Mouse (Mus musculus) midbrain, postnatal 0 days (tissue): Measurements from ENCODE around the gene Ptprt. TPM values are rescaled to one million over a fixed set of nuclear protein-coding genes. Genes with fewer than 3 reads are reported as not detected.
A peak's percentile ranks its signal among the peaks of the same experiment; 100 is the strongest.

Experiments
- ATAC-seq: fragments of 200-750 bp; cut with Nextera tagmentation; 2 replicates; pipeline ENCODE4 v1.8.0; 2017; ENCODE audit warnings: moderate number of reproducible peaks, mild to moderate bottlenecking, moderate TSS enrichment, moderate library complexity; ENCODE audit not compliant: low FRiP score
- DNase-seq: peaks from one replicate; pipeline ENCODE4 v3.0.0-alpha.2; 2015; ENCODE audit warnings: low spot score
- H3K27ac ChIP-seq: fragments of 300-500 bp; sonication (generic); 2 replicates; pipeline ENCODE4 v1.5.1; 2014; ENCODE audit warnings: low read depth, mild to moderate bottlenecking, low read length, mixed read lengths
- H3K27me3 ChIP-seq: fragments of 300-500 bp; sonication (generic); 2 replicates; pipeline ENCODE4 v1.6.1; 2014; ENCODE audit warnings: low read length, control low read depth, mixed read lengths; ENCODE audit not compliant: insufficient read depth
- H3K36me3 ChIP-seq: fragments of 300-500 bp; sonication (generic); 2 replicates; pipeline ENCODE4 v1.6.1; 2014; ENCODE audit warnings: low read length, control low read depth, mixed read lengths; ENCODE audit not compliant: insufficient read depth
- H3K4me1 ChIP-seq: fragments of 300-500 bp; sonication (generic); 2 replicates; pipeline ENCODE4 v1.6.1; 2014; ENCODE audit warnings: mild to moderate bottlenecking, control low read depth, antibody characterized with exemption, low read length, mixed read lengths; ENCODE audit not compliant: insufficient read depth
- H3K4me2 ChIP-seq: fragments of 300-500 bp; sonication (generic); 2 replicates; pipeline ENCODE4 v1.6.1; 2014; ENCODE audit warnings: low read depth, mild to moderate bottlenecking, low read length, mixed read lengths; ENCODE audit not compliant: poor library complexity, severe bottlenecking
- H3K4me3 ChIP-seq: fragments of 300-500 bp; sonication (generic); 2 replicates; pipeline ENCODE4 v1.5.1; 2014; ENCODE audit warnings: low read depth, mild to moderate bottlenecking, low read length, moderate library complexity
- H3K9ac ChIP-seq: fragments of 300-500 bp; sonication (generic); replicated peaks from 2 replicates; pipeline ENCODE4 v1.6.1; 2014; ENCODE audit warnings: mild to moderate bottlenecking, low read length, moderate library complexity, mixed read lengths; ENCODE audit not compliant: poor library complexity, severe bottlenecking
- H3K9me3 ChIP-seq: fragments of 300-500 bp; sonication (generic); 2 replicates; pipeline ENCODE4 v1.6.1; 2016; ENCODE audit warnings: low read length, control low read depth
- CTCF ChIP-seq: IDR thresholded peaks from 2 replicates; pipeline ENCODE4 v1.5.1; 2016; ENCODE audit warnings: antibody characterized with exemption, mild to moderate bottlenecking
- WGBS: fragments of 180-500 bp; shearing (Covaris S2); extraction: QIAGEN DNeasy Blood & Tissue Kit; methylation state at CpG from one replicate; pipeline ENCODE4 v1.1.7; 2014; 5-methylcytosine and 5-hydroxymethylcytosine counted together
- polyA plus RNA-seq: library from polyadenylated mRNA; unstranded; fragments of >200 nt; fragmentation: Nextera tagmentation; extraction: Ambion mirVana; gene quantifications from 2 replicates; pipeline ENCODE4 v1.2.1, GENCODE M21; 2015
- total RNA-seq: library from RNA; depleted of rRNA; stranded (reverse); fragments of >200 nt; gene quantifications from 2 replicates; pipeline ENCODE4 v1.2.3, GENCODE M21; 2014

Ptprt gene
- total and polyA plus RNA-seq, 2 experiments from 2014 or later: 12.6 to 72.2 TPM

DNA sequence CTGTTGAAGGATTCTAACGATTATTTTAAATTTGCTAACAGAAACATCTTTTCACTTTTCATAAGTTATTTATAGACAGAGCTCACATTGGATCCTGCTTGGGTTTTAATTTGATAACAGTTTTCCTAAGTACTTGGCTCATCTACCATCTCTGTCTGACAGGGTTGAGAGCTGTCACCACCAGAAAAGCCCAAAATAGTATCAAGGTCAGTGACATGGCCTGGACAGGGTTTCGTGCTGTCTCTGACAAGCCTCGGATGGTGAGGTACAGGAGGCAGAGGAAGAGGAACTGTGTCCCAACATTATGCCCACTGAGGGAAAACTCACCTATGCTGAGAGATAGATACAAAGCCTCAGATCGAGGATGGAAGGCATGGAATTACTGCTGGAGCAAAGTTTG is 79.3 kb downstream of the Ptprt start:
- TF ChIP-seq CTCF: no peak
- ATAC-seq: no peak
- 81% methylated on average over 4 of the region's 4 CpGs for WGBS

GRCm38 (mm10) chr2:162577819-162578218 is 83.1 kb downstream of the Ptprt start:
- H3K27ac ChIP-seq: no peak overlapping the region
- no peak overlapping the region for H3K4me3 ChIP-seq
- ATAC-seq: no peak
- H3K9me3 ChIP-seq: no peaks in the 10 kb centered on the region
- no peak overlapping the region for H3K4me2 ChIP-seq
- H3K9ac ChIP-seq: no peak overlapping the region
- WGBS: 92% methylated on average over 7 of the region's 7 CpGs
- DNase-seq: no peak
- H3K36me3 ChIP-seq: no peaks in the 10 kb centered on the region
- TF ChIP-seq CTCF: no peak
- H3K27me3 ChIP-seq: no peaks in the 10 kb centered on the region
- no peaks in the 10 kb centered on the region for H3K4me1 ChIP-seq

More for the DNA sequence above, 79.3 kb downstream of the Ptprt start:
- no peak overlapping the region for H3K4me3 ChIP-seq
- no peaks in the 10 kb centered on the region for H3K27me3 ChIP-seq
- no peak for DNase-seq
- H3K4me1 ChIP-seq: no peaks in the 10 kb centered on the region
- H3K27ac ChIP-seq: no peak overlapping the region
- no peaks in the 10 kb centered on the region for H3K9me3 ChIP-seq
- H3K4me2 ChIP-seq: no peak overlapping the region
- no peaks in the 10 kb centered on the region for H3K36me3 ChIP-seq
- H3K9ac ChIP-seq: no peak overlapping the region

DNA sequence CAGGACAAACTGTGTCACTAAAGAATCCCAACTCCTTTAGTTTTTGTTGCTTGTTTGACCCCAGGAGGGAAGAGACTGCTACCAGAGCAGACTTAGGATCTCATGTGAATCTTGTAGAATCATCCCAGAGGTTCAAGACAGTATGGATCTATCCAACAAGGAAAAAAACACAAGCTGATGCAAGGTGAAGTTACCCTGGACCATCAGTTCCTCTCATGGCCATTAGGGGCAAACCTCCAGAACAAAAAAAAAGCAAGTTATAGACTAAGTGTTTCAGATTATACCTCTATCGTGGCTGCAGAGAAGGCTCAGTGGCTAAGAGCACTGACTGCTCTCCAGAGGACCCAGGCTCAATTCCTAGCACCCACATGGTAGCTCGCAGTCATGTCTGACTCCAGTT is 88.1 kb downstream of the Ptprt start:
- no peak for DNase-seq
- WGBS: 73% methylated on average over 2 of the region's 2 CpGs
- ATAC-seq: no peak
- no peaks in the 10 kb centered on the region for H3K4me1 ChIP-seq
- H3K27me3 ChIP-seq: no peaks in the 10 kb centered on the region
- H3K4me2 ChIP-seq: no peak overlapping the region
- no peak overlapping the region for H3K4me3 ChIP-seq
- TF ChIP-seq CTCF: peak; percentile 53
- H3K9me3 ChIP-seq: no peaks in the 10 kb centered on the region
- no peak overlapping the region for H3K9ac ChIP-seq
- H3K36me3 ChIP-seq: no peaks in the 10 kb centered on the region
- no peak overlapping the region for H3K27ac ChIP-seq

DNA sequence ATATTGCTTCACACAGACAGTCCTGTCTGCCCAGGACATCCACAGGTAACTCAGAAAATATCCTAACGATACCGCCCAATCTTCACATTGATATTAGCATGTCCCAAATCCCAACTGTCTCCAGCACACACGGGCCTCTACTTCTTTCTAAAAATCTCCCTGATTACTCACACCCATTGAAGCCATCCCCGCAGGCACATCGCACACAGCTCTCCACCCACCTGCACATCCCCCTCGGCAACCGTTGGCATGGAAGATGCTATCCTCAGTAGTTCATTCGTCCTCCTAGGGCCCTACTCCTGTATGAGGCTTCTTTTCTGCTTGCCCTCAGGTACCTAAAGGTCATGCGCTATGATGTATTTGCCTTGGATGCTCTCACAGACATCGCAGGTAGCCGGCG is 89.9 kb downstream of the Ptprt start:
- Histone ChIP-seq H3K4me2 (no peak overlapping the region), H3K4me3 (no peak overlapping the region), H3K27ac (no peak overlapping the region), H3K9ac (no peak overlapping the region), H3K27me3 (no peaks in the 10 kb centered on the region), H3K9me3 (no peaks in the 10 kb centered on the region), H3K4me1 (no peaks in the 10 kb centered on the region), H3K36me3 (no peaks in the 10 kb centered on the region)
- WGBS: 90% methylated on average over 12 of the region's 12 CpGs
- TF ChIP-seq CTCF: no peak
- DNase-seq (no peak), ATAC-seq (no peak)

- Histone ChIP-seq H3K4me1 (no peaks in the 10 kb centered on the region), H3K9ac (no peak overlapping the region), H3K4me2 (no peak overlapping the region), H3K27ac (no peak overlapping the region), H3K36me3 (no peaks in the 10 kb centered on the region), H3K9me3 (no peaks in the 10 kb centered on the region), H3K4me3 (no peak overlapping the region), H3K27me3 (no peaks in the 10 kb centered on the region)
- DNase-seq (peak; percentile 64), ATAC-seq (peak; percentile 56; the same call in 1 of the 2 replicates)
- TF ChIP-seq CTCF: no peak
- 76% methylated on average over 6 of the region's 6 CpGs for WGBS
Measured at GRCm38 (mm10) chr2:162568308-162569100, 92.4 kb downstream of the Ptprt start.

DNA sequence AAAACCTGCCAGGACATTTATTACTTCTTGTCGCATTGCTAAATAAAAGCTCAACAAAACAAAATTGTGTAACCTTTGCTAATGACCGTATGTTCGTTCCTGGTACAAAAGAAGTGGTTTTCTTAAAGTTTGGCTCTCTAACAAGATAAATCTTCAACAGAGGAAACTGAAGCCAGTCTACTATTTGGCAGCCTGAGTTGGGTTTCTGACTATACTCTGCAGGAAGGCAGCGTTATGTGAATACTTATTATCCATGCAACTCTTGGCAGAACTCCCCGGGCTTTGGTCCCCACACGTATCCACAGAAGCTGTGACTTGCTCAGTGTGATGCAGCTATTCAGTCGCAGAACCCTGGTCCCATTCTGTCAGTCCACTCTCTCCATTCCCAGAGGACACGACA is 112.6 kb downstream of the Ptprt start:
- no peak overlapping the region for H3K4me2 ChIP-seq
- no peak for ATAC-seq
- H3K27ac ChIP-seq: no peak overlapping the region
- no peaks in the 10 kb centered on the region for H3K9me3 ChIP-seq
- H3K4me3 ChIP-seq: no peak overlapping the region
- H3K9ac ChIP-seq: no peak overlapping the region
- H3K4me1 ChIP-seq: 0 out of 2 replicates have a peak, but pooled peaks cover 3% of the 10 kb centered on the region
- H3K36me3 ChIP-seq: no peaks in the 10 kb centered on the region
- TF ChIP-seq CTCF: no peak
- WGBS: 66% methylated on average over 8 of the region's 8 CpGs
- no peaks in the 10 kb centered on the region for H3K27me3 ChIP-seq
- DNase-seq: peak; percentile 69
